Mouse (Mus musculus): ENCODE data around the gene Cchcr1.

Gene Cchcr1

GRCm38 (mm10) chr17:35514756-35515155, 2.1 kb upstream of the Cchcr1 start:
- CTCF ChIA-PET = interaction anchor here (0.6 kb wide), 1 partner anchor 26 kb away, joined by 4 read pairs; no protein-coding TSS in a partner anchor

GRCm38 (mm10) chr17:35515911-35516640, 824 bp upstream of the Cchcr1 start:
- CTCF ChIA-PET = no interaction called here

- CTCF ChIA-PET = interaction anchor here (0.6 kb wide), 2 partner anchors 25 to 42 kb away, joined by 3 to 9 read pairs; no protein-coding TSS in a partner anchor
Observed at GRCm38 (mm10) chr17:35517526-35517925, 626 bp downstream of the Cchcr1 start.

- CTCF ChIA-PET = no interaction called here
Observed at GRCm38 (mm10) chr17:35524354-35524753, 7.5 kb downstream of the Cchcr1 start.

- CTCF ChIA-PET = no interaction called here
Observed at GRCm38 (mm10) chr17:35526644-35527043, 9.7 kb downstream of the Cchcr1 start.

GRCm38 (mm10) chr17:35532360-35532759, 15.5 kb downstream of the Cchcr1 start:
- CTCF ChIA-PET = interaction anchor here (0.5 kb wide), 1 partner anchor 1774 kb away, joined by 5 read pairs; no protein-coding TSS in a partner anchor

- CTCF ChIA-PET = interaction anchor here (0.5 to 0.6 kb wide), 2 partner anchors 30 to 1775 kb away, joined by 3 to 5 read pairs; no protein-coding TSS in a partner anchor
Observed at GRCm38 (mm10) chr17:35532901-35533300, 16.0 kb downstream of the Cchcr1 start, which contains the start of gene Psors1c2. Gene Psors1c2 (plus strand): TSS chr17:35533201.

- CTCF ChIA-PET = no interaction called here
Observed at GRCm38 (mm10) chr17:35534343-35534742, 17.4 kb downstream of the Cchcr1 start.

GRCm38 (mm10) chr17:35537421-35537820, 20.5 kb downstream of the Cchcr1 start:
- CTCF ChIA-PET = no interaction called here

- CTCF ChIA-PET = no interaction called here
Observed at GRCm38 (mm10) chr17:35538476-35538875, 21.6 kb downstream of the Cchcr1 start.

- CTCF ChIA-PET = interaction anchor here (0.6 to 0.7 kb wide), 3 partner anchors 17 to 965 kb away, joined by 3 to 7 read pairs (median 4); no protein-coding TSS in a partner anchor
Observed at GRCm38 (mm10) chr17:35539540-35539939, 22.6 kb downstream of the Cchcr1 start.

GRCm38 (mm10) chr17:35542761-35543411, 26.0 kb downstream of the Cchcr1 start:
- CTCF ChIA-PET = interaction anchor here (0.5 kb wide), 1 partner anchor 38 kb away, joined by 3 read pairs; no protein-coding TSS in a partner anchor

GRCm38 (mm10) chr17:35543412-35543861, 26.5 kb downstream of the Cchcr1 start:
- CTCF ChIA-PET = interaction anchor here (0.5 kb wide), 1 partner anchor 37 kb away, joined by 3 read pairs; no protein-coding TSS in a partner anchor

GRCm38 (mm10) chr17:35544001-35544400, 27.1 kb downstream of the Cchcr1 start:
- CTCF ChIA-PET = no interaction called here

- CTCF ChIA-PET = no interaction called here
Observed at GRCm38 (mm10) chr17:35544680-35545079, 27.8 kb downstream of the Cchcr1 start.

- CTCF ChIA-PET = no interaction called here
Observed at GRCm38 (mm10) chr17:35547465-35547864, 30.6 kb downstream of the Cchcr1 start.

GRCm38 (mm10) chr17:35548636-35549035, 31.7 kb downstream of the Cchcr1 start:
- CTCF ChIA-PET = no interaction called here

- CTCF ChIA-PET = no interaction called here
Observed at GRCm38 (mm10) chr17:35549437-35550142, 32.7 kb downstream of the Cchcr1 start.

- CTCF ChIA-PET = no interaction called here
Observed at GRCm38 (mm10) chr17:35550143-35550494, 33.2 kb downstream of the Cchcr1 start.

- CTCF ChIA-PET = no interaction called here
Observed at GRCm38 (mm10) chr17:35550871-35551270, 34.0 kb downstream of the Cchcr1 start.

GRCm38 (mm10) chr17:35551881-35552414, 35.0 kb downstream of the Cchcr1 start, which contains the start of gene Cdsn:
Gene Cdsn (plus strand): TSS chr17:35552128.
- CTCF ChIA-PET = no interaction called here

GRCm38 (mm10) chr17:35554321-35554720, 37.4 kb downstream of the Cchcr1 start:
- CTCF ChIA-PET = interaction anchor here (0.5 to 0.6 kb wide), 2 partner anchors 117 to 1042 kb away, joined by 3 to 9 read pairs; no protein-coding TSS in a partner anchor

Data from spleen, embryonic (tissue).